Mouse (Mus musculus) forebrain, embryonic 14.5 days (tissue): ENCODE data around the gene Gucd1. TPM values are rescaled to one million over a fixed set of nuclear protein-coding genes. Genes with fewer than 3 reads are reported as not detected.
"Not testable (repeated sequence)": the region's sequence is repeated elsewhere in the genome, so short reads cannot be mapped to it uniquely, and the experiment has no call there.

Experiments used
- ATAC-seq: fragments of 200-750 bp; cut with Nextera tagmentation; 2 replicates; pipeline ENCODE4 v1.8.0; 2017; ENCODE audit warnings: mild to moderate bottlenecking, moderate library complexity
- DNase-seq: peaks from one replicate; pipeline ENCODE4 v3.0.0-alpha.2; 2015; ENCODE audit warnings: low spot score
- H3K27ac ChIP-seq: fragments of 300-500 bp; sonication (generic); 2 replicates; pipeline ENCODE4 v1.5.1; 2014; ENCODE audit warnings: low read depth, mild to moderate bottlenecking, control low read depth, low read length, moderate library complexity
- H3K27me3 ChIP-seq: fragments of 300-500 bp; sonication (generic); replicated peaks from 2 replicates; pipeline ENCODE4 v1.6.1; 2014; ENCODE audit warnings: low read length, control low read depth, mixed read lengths; ENCODE audit not compliant: control insufficient read depth, insufficient read depth
- H3K36me3 ChIP-seq: fragments of 300-500 bp; sonication (generic); 2 replicates; pipeline ENCODE4 v1.6.1; 2014; ENCODE audit warnings: low read length, control low read depth; ENCODE audit not compliant: control insufficient read depth, insufficient read depth
- H3K4me1 ChIP-seq: fragments of 300-500 bp; sonication (generic); 2 replicates; pipeline ENCODE4 v1.6.1; 2014; ENCODE audit warnings: antibody characterized with exemption, low read length, control low read depth; ENCODE audit not compliant: control insufficient read depth, insufficient read depth
- H3K4me2 ChIP-seq: fragments of 300-500 bp; sonication (generic); 2 replicates; pipeline ENCODE4 v1.6.1; 2014; ENCODE audit warnings: mild to moderate bottlenecking, control low read depth, low read length
- H3K4me3 ChIP-seq: fragments of 300-500 bp; sonication (generic); 2 replicates; pipeline ENCODE4 v1.5.1; 2014; ENCODE audit warnings: low read depth, low read length, control low read depth
- H3K9ac ChIP-seq: fragments of 300-500 bp; sonication (generic); 2 replicates; pipeline ENCODE4 v1.6.1; 2014; ENCODE audit warnings: mild to moderate bottlenecking, low read length, control low read depth, moderate library complexity
- H3K9me3 ChIP-seq: fragments of 300-500 bp; sonication (generic); replicated peaks from 2 replicates; pipeline ENCODE4 v1.6.1; 2016; ENCODE audit warnings: low read length, control low read depth, mixed read lengths; ENCODE audit not compliant: control insufficient read depth
- WGBS: fragments of 180-500 bp; shearing (Covaris S2); extraction: QIAGEN DNeasy Blood & Tissue Kit; methylation state at CpG from one replicate; pipeline ENCODE4 v1.1.7; 2014; 5-methylcytosine and 5-hydroxymethylcytosine counted together
- polyA plus RNA-seq: library from polyadenylated mRNA; unstranded; fragments of >200 nt; fragmentation: Nextera tagmentation; extraction: Ambion mirVana; gene quantifications from 2 replicates; pipeline ENCODE4 v1.2.1, GENCODE M21; 2014

Gene Gucd1
- polyA plus RNA-seq, 1 experiment from 2014 or later, result 29.5 TPM

- H3K4me3 ChIP-seq, result no peak overlapping the region
- H3K36me3 ChIP-seq, result peaks cover 28% of the 10 kb centered on the region
- no peak for ATAC-seq
- H3K27ac ChIP-seq, result no peak overlapping the region
- H3K4me2 ChIP-seq, result no peak overlapping the region
- WGBS, result 84% methylated on average over 7 of the region's 7 CpGs
- no peak for DNase-seq
- H3K9me3 ChIP-seq, result no peaks in the 10 kb centered on the region
- H3K9ac ChIP-seq, result no peak overlapping the region
- peaks cover 14% of the 10 kb centered on the region; the same call in 1 of the 2 replicates for H3K4me1 ChIP-seq
- no peaks in the 10 kb centered on the region for H3K27me3 ChIP-seq
Measured at GRCm38 (mm10) chr10:75514361-75514760, 3.4 kb downstream of the Gucd1 start.

- no peaks in the 10 kb centered on the region for H3K27me3 ChIP-seq
- H3K4me1 ChIP-seq, result peaks cover 7% of the 10 kb centered on the region; the same call in 1 of the 2 replicates
- no peak overlapping the region for H3K27ac ChIP-seq
- H3K36me3 ChIP-seq, result peaks cover 37% of the 10 kb centered on the region
- WGBS, result 93% methylated on average over 8 of the region's 8 CpGs
- no peaks in the 10 kb centered on the region for H3K9me3 ChIP-seq
- H3K4me3 ChIP-seq, result no peak overlapping the region
- H3K9ac ChIP-seq, result no peak overlapping the region
- H3K4me2 ChIP-seq, result no peak overlapping the region
- DNase-seq, result no peak
- no peak for ATAC-seq
Measured at GRCm38 (mm10) chr10:75513306-75514067, 4.3 kb downstream of the Gucd1 start.

DNA sequence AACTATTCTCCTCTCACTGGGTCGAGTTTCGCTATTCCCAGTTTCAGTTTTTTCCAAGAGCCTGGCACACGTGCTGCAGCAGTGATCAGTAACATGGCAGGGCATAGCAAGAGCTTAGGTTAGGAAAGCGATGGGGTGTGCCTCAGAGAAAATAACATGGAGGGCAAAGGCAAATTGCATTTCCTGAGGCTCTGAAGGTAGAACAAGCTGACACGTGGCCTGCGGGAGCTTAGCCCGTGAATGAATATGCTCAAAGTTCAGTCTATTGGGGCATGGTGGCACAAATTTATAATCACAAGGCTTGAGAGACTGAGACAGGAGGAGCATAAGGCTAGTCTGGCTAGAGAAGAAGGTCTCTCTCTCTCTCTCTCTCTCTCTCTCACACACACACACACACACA is 5.0 kb downstream of the Gucd1 start:
- Histone ChIP-seq H3K4me2 (no peak overlapping the region), H3K9me3 (no peaks in the 10 kb centered on the region), H3K4me1 (0 out of 2 replicates have a peak, but pooled peaks cover 6% of the 10 kb centered on the region)

DNA sequence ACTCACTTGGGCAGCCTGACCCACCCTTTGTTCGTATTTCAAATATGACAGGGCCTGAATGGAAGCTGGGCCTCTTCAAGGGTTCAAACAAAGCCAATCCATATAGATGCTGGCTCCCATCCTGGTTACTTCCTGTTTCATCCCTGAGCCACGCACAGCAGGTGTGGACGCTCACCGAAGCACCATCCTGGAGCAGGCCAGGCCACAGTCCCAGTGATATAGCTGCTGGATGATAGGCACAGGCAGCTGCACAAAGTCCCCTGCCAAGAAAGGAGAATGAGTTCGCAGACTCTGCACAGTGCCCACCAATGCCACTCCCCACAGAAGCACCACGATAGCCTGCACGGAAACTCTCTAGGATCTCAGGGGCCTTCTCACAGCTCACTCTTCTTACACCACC is 5.9 kb downstream of the Gucd1 start:
- Histone ChIP-seq H3K4me3 (no peak overlapping the region), H3K36me3 (peaks cover 53% of the 10 kb centered on the region), H3K27ac (no peak overlapping the region), H3K4me2 (no peak overlapping the region), H3K9ac (no peak overlapping the region), H3K27me3 (no peaks in the 10 kb centered on the region), H3K4me1 (0 out of 2 replicates have a peak, but pooled peaks cover 6% of the 10 kb centered on the region), H3K9me3 (no peaks in the 10 kb centered on the region)
- 91% methylated on average over 7 of the region's 7 CpGs for WGBS
- DNase-seq (no peak), ATAC-seq (no peak)

More for the DNA sequence above, 5.0 kb downstream of the Gucd1 start:
- H3K27me3 ChIP-seq, result no peaks in the 10 kb centered on the region
- WGBS, result 88% methylated on average over 7 of the region's 7 CpGs
- H3K36me3 ChIP-seq, result peaks cover 44% of the 10 kb centered on the region
- no peak overlapping the region for H3K9ac ChIP-seq
- DNase-seq (no peak), ATAC-seq (no peak)
- H3K4me3 ChIP-seq, result no peak overlapping the region
- no peak overlapping the region for H3K27ac ChIP-seq

GRCm38 (mm10) chr10:75511060-75511459 is 6.7 kb downstream of the Gucd1 start:
- DNase-seq, result no peak
- WGBS, result 86% methylated on average over 9 of the region's 9 CpGs
- Histone ChIP-seq H3K9me3 (no peaks in the 10 kb centered on the region), H3K4me1 (0 out of 2 replicates have a peak, but pooled peaks cover 2% of the 10 kb centered on the region), H3K4me3 (no peak overlapping the region), H3K27me3 (no peaks in the 10 kb centered on the region), H3K27ac (no peak overlapping the region), H3K9ac (no peak overlapping the region), H3K36me3 (peaks cover 57% of the 10 kb centered on the region), H3K4me2 (no peak overlapping the region)
- no peak for ATAC-seq

DNA sequence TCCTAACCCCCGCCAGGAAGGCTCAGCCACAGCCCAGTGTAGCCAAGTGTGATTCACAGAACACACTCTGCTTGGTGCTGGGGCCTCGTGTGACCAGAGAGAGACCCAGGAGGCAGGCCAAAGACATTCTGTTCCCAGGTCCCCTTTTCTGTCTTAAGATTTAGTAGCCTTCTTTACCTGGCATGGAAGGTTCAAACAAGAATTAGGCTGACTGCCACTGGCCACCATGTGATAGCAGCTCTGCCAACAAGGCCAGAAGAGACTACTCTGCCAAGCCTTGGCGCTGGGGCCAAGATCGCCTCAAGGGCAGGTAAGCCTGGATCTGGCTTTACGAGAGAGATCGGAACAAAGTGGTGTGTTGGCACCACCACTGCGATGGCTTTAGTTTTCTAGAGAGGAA is 7.3 kb downstream of the Gucd1 start:
- Histone ChIP-seq H3K9me3 (no peaks in the 10 kb centered on the region), H3K27me3 (no peaks in the 10 kb centered on the region), H3K9ac (no peak overlapping the region), H3K36me3 (peaks cover 57% of the 10 kb centered on the region), H3K4me3 (no peak overlapping the region), H3K27ac (no peak overlapping the region), H3K4me1 (no peaks in the 10 kb centered on the region), H3K4me2 (no peak overlapping the region)
- no peak for ATAC-seq
- WGBS, result 95% methylated on average over 7 of the region's 7 CpGs
- DNase-seq, result no peak

DNA sequence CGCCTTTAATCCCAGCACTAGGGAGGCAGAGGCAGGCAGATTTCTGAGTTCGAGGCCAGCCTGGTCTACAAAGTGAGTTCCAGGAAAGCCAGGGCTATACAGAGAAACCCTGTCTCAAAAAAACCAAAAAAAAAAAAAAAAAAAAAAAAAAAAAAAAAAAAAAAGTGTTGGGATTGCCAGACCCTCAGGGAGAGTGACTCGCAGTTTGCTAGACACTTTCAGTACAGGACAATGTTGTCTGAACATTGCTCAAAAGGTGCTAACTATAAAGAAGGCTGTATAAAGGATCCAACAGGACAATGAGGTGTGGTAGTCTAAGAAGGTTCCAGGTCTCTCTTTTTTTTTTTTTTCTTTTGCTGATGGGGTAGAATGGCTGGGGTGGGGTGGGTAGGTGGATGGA is 11.8 kb downstream of the Gucd1 start:
- not testable (repeated sequence) for H3K9me3 ChIP-seq, H3K4me1 ChIP-seq, ATAC-seq, H3K4me3 ChIP-seq, H3K27ac ChIP-seq, H3K27me3 ChIP-seq, H3K9ac ChIP-seq, H3K4me2 ChIP-seq, DNase-seq
- peaks cover 44% of the 10 kb centered on the region for H3K36me3 ChIP-seq
- WGBS, result 93% methylated on average over 3 of the region's 3 CpGs

- no peaks in the 10 kb centered on the region for H3K4me1 ChIP-seq
- DNase-seq (no peak), ATAC-seq (no peak)
- H3K27me3 ChIP-seq, result no peaks in the 10 kb centered on the region
- no peaks in the 10 kb centered on the region for H3K9me3 ChIP-seq
- no peak overlapping the region for H3K27ac ChIP-seq
- peaks cover 36% of the 10 kb centered on the region for H3K36me3 ChIP-seq
- H3K4me2 ChIP-seq, result no peak overlapping the region
- 88% methylated on average over 3 of the region's 3 CpGs for WGBS
- no peak overlapping the region for H3K4me3 ChIP-seq
- H3K9ac ChIP-seq, result no peak overlapping the region
Measured at GRCm38 (mm10) chr10:75505130-75505495, 12.7 kb downstream of the Gucd1 start.
